Comparison of ENCODE assay signal across 26 mouse cellular contexts in the genomic region with DNA sequence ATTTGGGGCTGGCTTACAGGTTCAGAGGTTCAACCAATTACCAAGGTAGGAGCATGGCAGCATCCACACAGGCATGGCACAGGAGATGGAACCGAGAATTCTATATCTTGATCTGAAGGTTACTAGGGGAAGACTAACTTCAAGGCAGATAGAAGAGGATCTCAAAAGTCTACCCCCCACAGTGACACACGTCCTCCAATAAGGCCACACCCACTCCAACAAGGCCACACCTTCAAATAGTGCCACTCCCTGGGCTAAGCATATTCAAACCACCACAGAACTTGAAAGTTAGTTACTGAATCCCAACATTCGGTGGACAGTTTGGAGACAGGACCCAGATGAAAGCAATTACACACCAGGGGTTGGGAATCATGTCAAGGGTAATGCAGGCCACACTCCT. TPM values are rescaled to one million over a fixed set of nuclear protein-coding genes. Genes with fewer than 3 reads are reported as not detected.
DNase-seq lines count a peak whose midpoint lies in the region; ATAC-seq and TF ChIP-seq lines count a peak whose summit lies in the region.
"Had no signal": no experiment of that assay in that cellular context is flagged by ENCODE, and none has a peak within 500 bp of the region (broad histone marks: within the 10 kb centered on the region; RNA-seq: fewer than 3 reads in every experiment).

No protein-coding gene starts in this region.

- H3K9ac ChIP-seq in liver, embryonic 12.5 days, result no peak overlapping the region
- H3K9ac ChIP-seq in liver, postnatal 0 days (replicated peaks), result no peak overlapping the region
- no peak overlapping the region for H3K9ac ChIP-seq in ES-E14 (ENCODE audit: insufficient read depth, low read depth, low read length, poor library complexity, severe bottlenecking)
- H3K9ac ChIP-seq: hindbrain, embryonic 13.5 days had no signal

- intact Hi-C loops in left cerebral cortex, adult 2 months (cut with DNase I), result loop anchor here (10.0 kb wide), 1 partner anchor 209 kb away; no protein-coding TSS in a partner anchor

- no peak overlapping the region for H3K4me3 ChIP-seq in liver, embryonic 12.5 days
- no peak overlapping the region for H3K4me3 ChIP-seq in liver, postnatal 0 days (ENCODE audit: low read depth, low read length)
- H3K4me3 ChIP-seq in ES-E14 (ENCODE audit: insufficient read depth in 1 of 2, low read depth in 1 of 2, low read length in 2 of 2, poor library complexity in 1 of 2, severe bottlenecking in 1 of 2), result no peak overlapping the region
- H3K4me3 ChIP-seq in left cerebral cortex, adult 2 months, result no peak overlapping the region
- H3K4me3 ChIP-seq: embryonic facial prominence, embryonic 10.5 days; erythroblast, embryonic 14.5 days; heart, embryonic 10.5 days; hindbrain, embryonic 13.5 days had no signal

- H3K27ac ChIP-seq in liver, embryonic 12.5 days, result no peak overlapping the region
- no peak overlapping the region for H3K27ac ChIP-seq in liver, postnatal 0 days (ENCODE audit: low read depth)
- H3K27ac ChIP-seq in ES-E14 (ENCODE audit: insufficient read depth, low read depth, low read length, poor library complexity, severe bottlenecking), result peak overlapping the region; percentile 96
- H3K27ac ChIP-seq in left cerebral cortex, adult 2 months, result no peak overlapping the region
- H3K27ac ChIP-seq: embryonic facial prominence, embryonic 10.5 days; heart, embryonic 10.5 days; hindbrain, embryonic 13.5 days; hindbrain, postnatal 0 days had no signal

- DNase-seq in liver, postnatal 0 days, result no peak
- no peak for DNase-seq in ES-E14 (ENCODE audit: low read depth, low spot score)
- no peak for DNase-seq in ovary, postnatal 10 days (ENCODE audit: low spot score)
- DNase-seq in left cerebral cortex, adult 2 months (ENCODE audit: extremely low spot score in 1 of 2, low spot score in 2 of 2), result no peak
- DNase-seq in left cerebral cortex, adult 18-20 months (ENCODE audit: low spot score in 2 of 2), result no peak
- DNase-seq: adrenal gland, adult 2 months; adrenal gland, postnatal 25 days; cerebellum, adult 2 months; cerebellum, postnatal 10 days; gastrocnemius, postnatal 10 days; heart, adult 18-20 months; heart, postnatal 10 days had no signal

- peak; percentile 63 for ATAC-seq in liver, embryonic 12.5 days
- no peak for ATAC-seq in liver, postnatal 0 days
- ATAC-seq in erythroid progenitor cell, adult 5-6 weeks (replicated peaks; ENCODE audit: low FRiP score, poor library complexity, severe bottlenecking), result peak; percentile 70
- ATAC-seq: forebrain, embryonic 16.5 days; hindbrain, postnatal 0 days had no signal

- in situ Hi-C loops in ES-E14 (cut with MboI; ENCODE audit: low sequenced_read_pairs in 2 of 2, unreplicated experiment in 2 of 2), result no loop called here

- 57% methylated on average over 3 of the region's 3 CpGs for WGBS in liver, embryonic 12.5 days (ENCODE audit: insufficient replicate concordance)
- WGBS in liver, postnatal 0 days (ENCODE audit: insufficient replicate concordance), result 68% methylated on average over 3 of the region's 3 CpGs

- H3K9me3 ChIP-seq in liver, embryonic 12.5 days (replicated peaks), result no peaks in the 10 kb centered on the region
- H3K9me3 ChIP-seq in liver, postnatal 0 days (ENCODE audit: low read length), result no peaks in the 10 kb centered on the region
- H3K9me3 ChIP-seq in ES-E14 (ENCODE audit: control insufficient read depth, insufficient read depth, low read depth, low read length), result no peaks in the 10 kb centered on the region
- H3K9me3 ChIP-seq: embryonic facial prominence, embryonic 10.5 days; heart, embryonic 10.5 days; hindbrain, embryonic 13.5 days had no signal

- no peak for TF ChIP-seq EP300 in liver, postnatal 0 days (IDR thresholded peaks at IDR 0.05; ENCODE audit: low read depth)

- peaks cover 21% of the 10 kb centered on the region for H3K4me1 ChIP-seq in liver, embryonic 12.5 days
- 0 out of 2 replicates have a peak, but pooled peaks cover 4% of the 10 kb centered on the region for H3K4me1 ChIP-seq in liver, postnatal 0 days (ENCODE audit: insufficient read depth)
- peaks cover 8 to 13% of the 10 kb centered on the region in 2 experiments for H3K4me1 ChIP-seq in ES-E14 (ENCODE audit: control insufficient read depth in 2 of 2, insufficient read depth in 2 of 2, low read length in 2 of 2, poor library complexity in 1 of 2)
- H3K4me1 ChIP-seq: embryonic facial prominence, embryonic 10.5 days; heart, embryonic 10.5 days had no signal

- H3K36me3 ChIP-seq in liver, embryonic 12.5 days, result no peaks in the 10 kb centered on the region
- H3K36me3 ChIP-seq in liver, postnatal 0 days (replicated peaks; ENCODE audit: insufficient read depth, low read length), result no peaks in the 10 kb centered on the region
- H3K36me3 ChIP-seq in ES-E14 (ENCODE audit: control insufficient read depth, insufficient read depth, low read length, poor library complexity, severe bottlenecking), result no peaks in the 10 kb centered on the region
- H3K36me3 ChIP-seq: embryonic facial prominence, embryonic 10.5 days; heart, embryonic 10.5 days; hindbrain, embryonic 13.5 days had no signal

- no peaks in the 10 kb centered on the region for H3K27me3 ChIP-seq in liver, embryonic 12.5 days (replicated peaks)
- no peaks in the 10 kb centered on the region for H3K27me3 ChIP-seq in liver, postnatal 0 days (ENCODE audit: insufficient read depth, low read length)
- H3K27me3 ChIP-seq: hindbrain, embryonic 13.5 days had no signal

- no peak for TF ChIP-seq CTCF in liver, postnatal 0 days (IDR thresholded peaks at IDR 0.05; ENCODE audit: low read depth)
- TF ChIP-seq CTCF in left cerebral cortex, adult 2 months (IDR thresholded peaks at IDR 0.05), result no peak

- H3K4me2 ChIP-seq in liver, embryonic 12.5 days, result no peak overlapping the region
- H3K4me2 ChIP-seq in liver, postnatal 0 days (ENCODE audit: low read depth, low read length), result no peak overlapping the region; the same call in 1 of the 2 replicates
- H3K4me2 ChIP-seq: hindbrain, embryonic 13.5 days had no signal

TF ChIP-seq in ES-E14, 5 proteins besides CTCF, POLR2A, EP300 and RAD21:
- TF ChIP-seq HCFC1 (IDR thresholded peaks at IDR 0.05; ENCODE audit: borderline replicate concordance, insufficient read depth, low read length) (no peak), ZNF384 (IDR thresholded peaks at IDR 0.05; ENCODE audit: low read depth, low read length) (no peak), MAFK (IDR thresholded peaks at IDR 0.05; ENCODE audit: insufficient read depth, low read depth, low read length) (no peak), ZC3H11A (IDR thresholded peaks at IDR 0.05; ENCODE audit: borderline replicate concordance, low read depth, low read length) (no peak), CHD2 (IDR thresholded peaks at IDR 0.05; ENCODE audit: low read depth, low read length) (no peak)
TF ChIP-seq in ES-E14: peak in this region for 0.

RNA-seq across cellular contexts. Expression of a gene that starts 14.0 kb away (rescaled TPM):
- not detected in 2 replicates for polyA plus RNA-seq in liver, embryonic 12.5 days (2016; fragmentation: Nextera tagmentation; extraction: Ambion mirVana)
- not detected in 2 replicates for polyA plus RNA-seq in liver, postnatal 0 days (2015; fragmentation: Nextera tagmentation; extraction: Ambion mirVana)
- 0.76 and 2.1 TPM in 2 replicates for total RNA-seq in ES-E14 (2012; rRNA removed)
- not detected in 2 replicates for total RNA-seq in erythroid progenitor cell, adult 5-6 weeks (2015; ENCODE audit: low replicate concordance)
- not detected in 2 replicates for total RNA-seq in erythroid progenitor cell, adult 5-6 weeks (2017; ENCODE audit: low replicate concordance)
- not detected for total RNA-seq in left cerebral cortex, adult 2 months (2021)
- total RNA-seq in left cerebral cortex, adult 18-20 months (2021), result not detected
- total RNA-seq: adrenal gland, adult 2 months; adrenal gland, postnatal 25 days; gastrocnemius, postnatal 10 days; gastrocnemius, postnatal 4 days; heart, adult 18-20 months; heart, postnatal 10 days; hindbrain, postnatal 0 days had no signal
- polyA plus RNA-seq: adrenal gland, adult 2 months; C2C12; cerebellum, adult 2 months; embryonic facial prominence, embryonic 10.5 days; embryonic facial prominence, embryonic 14.5 days; erythroblast, embryonic 14.5 days; forebrain, embryonic 11.5 days; forebrain, embryonic 16.5 days; frontal cortex, adult 2 months; heart, embryonic 10.5 days; heart, embryonic 14.5 days; hindbrain, embryonic 13.5 days; hindbrain, postnatal 0 days had no signal

RNA-seq across cellular contexts. Expression of a gene that starts 24.5 kb away (rescaled TPM):
- 16.1 and 16.5 TPM in 2 replicates for polyA plus RNA-seq in liver, embryonic 12.5 days (2016; fragmentation: Nextera tagmentation; extraction: Ambion mirVana)
- 5.8 and 6.4 TPM in 2 replicates for polyA plus RNA-seq in liver, postnatal 0 days (2015; fragmentation: Nextera tagmentation; extraction: Ambion mirVana)
- 127 and 182 TPM in 2 replicates for total RNA-seq in ES-E14 (2012; rRNA removed)
- total RNA-seq in erythroid progenitor cell, adult 5-6 weeks (2015; ENCODE audit: low replicate concordance), result 5.4 and 20.1 TPM in 2 replicates
- 2.2 and 4.1 TPM in 2 replicates for total RNA-seq in erythroid progenitor cell, adult 5-6 weeks (2017; ENCODE audit: low replicate concordance)
- 10 to 100 TPM; 70.5 to 71.0 TPM for total RNA-seq in left cerebral cortex, adult 2 months (2021)
- 10 to 100 TPM; 63.5 to 69.8 TPM for total RNA-seq in left cerebral cortex, adult 18-20 months (2021)

RNA-seq across cellular contexts. Expression of a gene that starts 41.1 kb away (rescaled TPM):
- 23.5 and 24.2 TPM in 2 replicates for polyA plus RNA-seq in liver, embryonic 12.5 days (2016; fragmentation: Nextera tagmentation; extraction: Ambion mirVana)
- 12.4 and 13.2 TPM in 2 replicates for polyA plus RNA-seq in liver, postnatal 0 days (2015; fragmentation: Nextera tagmentation; extraction: Ambion mirVana)
- 23.3 and 24.9 TPM in 2 replicates for total RNA-seq in ES-E14 (2012; rRNA removed)
- total RNA-seq in erythroid progenitor cell, adult 5-6 weeks (2015; ENCODE audit: low replicate concordance), result 15.5 and 18.4 TPM in 2 replicates
- 3.6 and 11.7 TPM in 2 replicates for total RNA-seq in erythroid progenitor cell, adult 5-6 weeks (2017; ENCODE audit: low replicate concordance)
- total RNA-seq in left cerebral cortex, adult 2 months (2021), result 10 to 100 TPM; 25.8 to 28.6 TPM
- 10 to 100 TPM; 27.5 to 28.1 TPM for total RNA-seq in left cerebral cortex, adult 18-20 months (2021)
